Mouse (Mus musculus): ENCODE results near the gene Ankrd13d.

GRCm38 (mm10) chr19:4264171-4264780 lies 18.7 kb downstream of the Ankrd13d start:
- TF ChIP-seq POLR2A (IDR thresholded peaks at IDR 0.05; ENCODE audit: insufficient read length, low read depth) = no peak
- no peak for TF ChIP-seq MAX (IDR thresholded peaks at IDR 0.05; ENCODE audit: low read depth)

Data from myocyte (in vitro differentiated cells).